22 mouse cellular contexts compared by ENCODE assay signal in the genomic region with DNA sequence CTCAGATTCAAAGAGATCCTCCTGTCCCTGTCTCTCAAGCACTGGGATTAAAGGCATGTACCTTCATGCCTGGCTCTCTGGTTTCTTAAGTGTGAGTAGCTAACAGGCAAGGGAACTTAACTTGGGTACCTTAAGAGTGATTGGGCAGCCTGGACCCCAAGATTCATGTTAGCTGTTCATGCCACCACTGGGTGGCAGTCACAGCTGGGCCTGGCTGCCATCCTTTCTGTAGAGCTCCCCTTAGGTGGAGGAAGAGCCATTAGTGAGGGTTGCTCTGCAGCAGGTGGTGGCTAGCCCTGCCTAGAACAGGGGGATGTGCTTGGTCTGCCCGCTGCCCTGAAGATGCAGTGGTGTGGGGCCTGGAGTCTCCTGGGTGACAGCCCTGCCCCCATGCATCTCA. TPM values are rescaled to one million over a fixed set of nuclear protein-coding genes. Genes with fewer than 3 reads are reported as not detected.
A peak's percentile ranks its signal among the peaks of the same experiment; 100 is the strongest.
DNase-seq lines count a peak whose midpoint lies in the region; ATAC-seq and TF ChIP-seq lines count a peak whose summit lies in the region.
"Had no signal": no experiment of that assay in that cellular context is flagged by ENCODE, and none has a peak within 500 bp of the region (broad histone marks: within the 10 kb centered on the region; RNA-seq: fewer than 3 reads in every experiment).

No protein-coding gene starts in this region.

- H3K4me1 ChIP-seq in hindbrain, postnatal 0 days (ENCODE audit: insufficient read depth, low read length) = peaks cover 7% of the 10 kb centered on the region
- H3K4me1 ChIP-seq in hindbrain, embryonic 13.5 days (replicated peaks) = peaks cover 17% of the 10 kb centered on the region
- H3K4me1 ChIP-seq in lung, adult 2 months (ENCODE audit: control insufficient read depth, insufficient read depth, low read length) = 0 out of 2 replicates have a peak, but pooled peaks cover 3% of the 10 kb centered on the region

- peaks cover 29% of the 10 kb centered on the region for H3K36me3 ChIP-seq in hindbrain, postnatal 0 days (ENCODE audit: insufficient read depth, low read length)
- peaks cover 66% of the 10 kb centered on the region for H3K36me3 ChIP-seq in hindbrain, embryonic 13.5 days

- H3K4me2 ChIP-seq in hindbrain, postnatal 0 days (ENCODE audit: low read depth, low read length) = no peak overlapping the region
- no peak overlapping the region for H3K4me2 ChIP-seq in hindbrain, embryonic 13.5 days
- H3K4me2 ChIP-seq: embryonic facial prominence, embryonic 13.5 days; forebrain, embryonic 12.5 days; hindbrain, embryonic 15.5 days; limb, embryonic 13.5 days; midbrain, embryonic 11.5 days had no signal

- WGBS in hindbrain, postnatal 0 days = 78% methylated on average over 1 of the region's 1 CpGs
- 75% methylated on average over 1 of the region's 1 CpGs for WGBS in hindbrain, embryonic 13.5 days
- 65% methylated on average over 1 of the region's 1 CpGs for WGBS in lung, adult 2 months

- H3K27ac ChIP-seq in hindbrain, postnatal 0 days = no peak overlapping the region
- H3K27ac ChIP-seq in hindbrain, embryonic 13.5 days = no peak overlapping the region
- H3K27ac ChIP-seq: embryonic facial prominence, embryonic 13.5 days; forebrain, embryonic 12.5 days; hindbrain, embryonic 15.5 days; limb, embryonic 13.5 days had no signal

- no peak for DNase-seq in hindbrain, postnatal 0 days (ENCODE audit: low spot score)
- no peak for DNase-seq in lung, adult 2 months
- DNase-seq in lung, postnatal 4 days = no peak
- peak; percentile 32 for DNase-seq in MN1 (ENCODE audit: low spot score)
- peak; percentile 58 for DNase-seq in retina, embryonic 14.5 days (ENCODE audit: low spot score)
- DNase-seq in cerebellum, postnatal 10 days = no peak
- DNase-seq in thymus, adult 18-20 months = no peak
- DNase-seq: cerebellum, adult 11-12 months; kidney, adult 8-10 months; lung, postnatal 10 days; right cerebral cortex, postnatal 25 days had no signal

- H3K9me3 ChIP-seq in hindbrain, postnatal 0 days (ENCODE audit: low read length) = no peaks in the 10 kb centered on the region
- no peaks in the 10 kb centered on the region for H3K9me3 ChIP-seq in hindbrain, embryonic 13.5 days
- H3K9me3 ChIP-seq: embryonic facial prominence, embryonic 13.5 days; forebrain, embryonic 12.5 days; hindbrain, embryonic 15.5 days; limb, embryonic 13.5 days had no signal

- no peak for TF ChIP-seq POLR2A in lung, adult 2 months (IDR thresholded peaks at IDR 0.05; ENCODE audit: borderline replicate concordance, extremely low read depth, low read depth, low read length)

- no peak for ATAC-seq in hindbrain, postnatal 0 days
- no peak for ATAC-seq in hindbrain, embryonic 13.5 days (ENCODE audit: low FRiP score)
- ATAC-seq: CD4-positive, CD25-positive, alpha-beta regulatory T cell, adult 4 months had no signal

- H3K4me3 ChIP-seq in hindbrain, postnatal 0 days (ENCODE audit: low read length) = no peak overlapping the region
- no peak overlapping the region for H3K4me3 ChIP-seq in hindbrain, embryonic 13.5 days
- H3K4me3 ChIP-seq in lung, adult 2 months (replicated peaks; ENCODE audit: extremely low read depth, low read depth, low read length) = no peak overlapping the region
- H3K4me3 ChIP-seq: embryonic facial prominence, embryonic 13.5 days; forebrain, embryonic 12.5 days; hindbrain, embryonic 15.5 days; limb, embryonic 13.5 days; myocyte had no signal

- no peak overlapping the region for H3K9ac ChIP-seq in hindbrain, postnatal 0 days (replicated peaks; ENCODE audit: low read length)
- H3K9ac ChIP-seq in hindbrain, embryonic 13.5 days = no peak overlapping the region
- H3K9ac ChIP-seq: embryonic facial prominence, embryonic 13.5 days; forebrain, embryonic 12.5 days; hindbrain, embryonic 15.5 days; limb, embryonic 13.5 days had no signal

- H3K27me3 ChIP-seq in hindbrain, postnatal 0 days (ENCODE audit: insufficient read depth, low read length) = no peaks in the 10 kb centered on the region
- H3K27me3 ChIP-seq in hindbrain, embryonic 13.5 days = peaks cover 3% of the 10 kb centered on the region; the same call in 1 of the 2 replicates
- H3K27me3 ChIP-seq: embryonic facial prominence, embryonic 13.5 days; forebrain, embryonic 12.5 days; hindbrain, embryonic 15.5 days; limb, embryonic 13.5 days had no signal

- TF ChIP-seq CTCF in hindbrain, postnatal 0 days (IDR thresholded peaks at IDR 0.05; ENCODE audit: low read depth) = peak; percentile 72
- 0 out of 2 replicates have a peak, but pooled peaks have one; percentile 8 for TF ChIP-seq CTCF in lung, adult 2 months (IDR thresholded peaks at IDR 0.05; ENCODE audit: insufficient read depth, low read length)

RNA-seq across cellular contexts. Expression of a gene that starts 3.9 kb away (rescaled TPM):
- total RNA-seq in hindbrain, postnatal 0 days (2014; rRNA removed) = 22.6 and 25.9 TPM in 2 replicates
- polyA plus RNA-seq in hindbrain, postnatal 0 days (2015; fragmentation: Nextera tagmentation; extraction: Ambion mirVana) = 19.3 and 22.4 TPM in 2 replicates
- 33.8 and 38.4 TPM in 2 replicates for polyA plus RNA-seq in hindbrain, embryonic 13.5 days (2015; fragmentation: Nextera tagmentation; extraction: Ambion mirVana)
- 13.5 and 17.7 TPM in 2 replicates for polyA plus RNA-seq in lung, adult 2 months (2012; rRNA removed)

RNA-seq across cellular contexts. Expression of a gene that starts 20.9 kb away (rescaled TPM):
- 49.7 and 67.8 TPM in 2 replicates for total RNA-seq in hindbrain, postnatal 0 days (2014; rRNA removed)
- 37.6 and 42.8 TPM in 2 replicates for polyA plus RNA-seq in hindbrain, postnatal 0 days (2015; fragmentation: Nextera tagmentation; extraction: Ambion mirVana)
- 51.2 and 54.9 TPM in 2 replicates for polyA plus RNA-seq in hindbrain, embryonic 13.5 days (2015; fragmentation: Nextera tagmentation; extraction: Ambion mirVana)
- polyA plus RNA-seq in lung, adult 2 months (2012; rRNA removed) = 106 and 138 TPM in 2 replicates

RNA-seq across cellular contexts. Expression of a gene that starts 22.5 kb away (rescaled TPM):
- total RNA-seq in hindbrain, postnatal 0 days (2014; rRNA removed) = 9.9 and 11.3 TPM in 2 replicates
- polyA plus RNA-seq in hindbrain, postnatal 0 days (2015; fragmentation: Nextera tagmentation; extraction: Ambion mirVana) = 9.1 and 9.4 TPM in 2 replicates
- polyA plus RNA-seq in hindbrain, embryonic 13.5 days (2015; fragmentation: Nextera tagmentation; extraction: Ambion mirVana) = 40.1 and 66.5 TPM in 2 replicates
- polyA plus RNA-seq in lung, adult 2 months (2012; rRNA removed) = not detected in 2 replicates
- total RNA-seq: granulocyte monocyte progenitor cell, adult 5-6 weeks; left cerebral cortex, adult 8-10 months; neutrophil, adult 5-6 weeks had no signal
- polyA plus RNA-seq: CD4-positive, CD25-positive, alpha-beta regulatory T cell, adult 4 months; myocyte had no signal

Comparison
In these comparisons a context has a peak if more than half of its experiments do, and no peak if none do; other contexts are left out.
1. DNase-seq: peak in MN1 (single experiment) and retina, embryonic 14.5 days (single experiment); none in hindbrain, postnatal 0 days (single experiment), lung, adult 2 months (single experiment), lung, postnatal 4 days (0 of 2), cerebellum, postnatal 10 days (0 of 2) and thymus, adult 18-20 months (0 of 2).
2. RNA of a gene that starts 22.5 kb away (polyA plus RNA-seq): 40.1 to 66.5 TPM in hindbrain, embryonic 13.5 days and 9.1 to 9.4 TPM in hindbrain, postnatal 0 days; not detected in lung, adult 2 months; every median in the first group is over 10 times any median in the second.